ENCODE assay signal across 7 mouse cellular contexts in genomic region chr1:39522519-39522918, GRCm38 (mm10). TPM values are rescaled to one million over a fixed set of nuclear protein-coding genes. Genes with fewer than 3 reads are reported as not detected.
DNase-seq lines count a peak whose midpoint lies in the region; ATAC-seq and TF ChIP-seq lines count a peak whose summit lies in the region.

No protein-coding gene starts in this region.

- no peaks in the 10 kb centered on the region for H3K4me1 ChIP-seq in intestine, embryonic 16.5 days (ENCODE audit: control insufficient read depth, insufficient read depth, low read length)
- no peaks in the 10 kb centered on the region for H3K4me1 ChIP-seq in intestine, embryonic 15.5 days (replicated peaks)
- 0 out of 2 replicates have a peak, but pooled peaks cover 2% of the 10 kb centered on the region for H3K4me1 ChIP-seq in liver, postnatal 0 days (ENCODE audit: insufficient read depth)

- H3K4me3 ChIP-seq in intestine, embryonic 16.5 days (ENCODE audit: low read length) = no peak overlapping the region
- no peak overlapping the region for H3K4me3 ChIP-seq in intestine, embryonic 15.5 days (replicated peaks)
- H3K4me3 ChIP-seq in liver, postnatal 0 days (ENCODE audit: low read depth, low read length) = no peak overlapping the region

- no peak overlapping the region for H3K4me2 ChIP-seq in intestine, embryonic 16.5 days (ENCODE audit: low read depth, low read length)
- no peak overlapping the region for H3K4me2 ChIP-seq in intestine, embryonic 15.5 days (replicated peaks)
- H3K4me2 ChIP-seq in liver, postnatal 0 days (ENCODE audit: low read depth, low read length) = no peak overlapping the region

- peak; percentile 26; the same call in 1 of the 2 replicates for ATAC-seq in intestine, embryonic 16.5 days
- no peak for ATAC-seq in intestine, embryonic 15.5 days
- ATAC-seq in liver, postnatal 0 days = peak; percentile 43; the same call in 1 of the 2 replicates

- no peak overlapping the region for H3K9ac ChIP-seq in intestine, embryonic 16.5 days (ENCODE audit: low read depth, low read length)
- H3K9ac ChIP-seq in intestine, embryonic 15.5 days = no peak overlapping the region
- no peak overlapping the region for H3K9ac ChIP-seq in liver, postnatal 0 days (replicated peaks)

- WGBS in intestine, embryonic 16.5 days = 27% methylated on average over 5 of the region's 5 CpGs
- WGBS in intestine, embryonic 15.5 days = 26% methylated on average over 5 of the region's 5 CpGs
- WGBS in liver, postnatal 0 days (ENCODE audit: insufficient replicate concordance) = 20% methylated on average over 5 of the region's 5 CpGs

- TF ChIP-seq CTCF in liver, postnatal 0 days (IDR thresholded peaks at IDR 0.05; ENCODE audit: low read depth) = peak; percentile 80

- peak; percentile 71 for DNase-seq in 3T3-L1 (ENCODE audit: low read depth, low spot score)
- DNase-seq in B cell, adult 2 months = peak; percentile 44
- peak; percentile 70 to 77 for DNase-seq in cerebellum, postnatal 14 days
- DNase-seq in liver, postnatal 0 days = peak; percentile 31
- no peak for DNase-seq in spleen, adult 12 weeks (ENCODE audit: low spot score)

- no peak for TF ChIP-seq EP300 in liver, postnatal 0 days (IDR thresholded peaks at IDR 0.05; ENCODE audit: low read depth)

- no peak overlapping the region for H3K27ac ChIP-seq in intestine, embryonic 16.5 days (ENCODE audit: low read length)
- H3K27ac ChIP-seq in intestine, embryonic 15.5 days = no peak overlapping the region
- no peak overlapping the region for H3K27ac ChIP-seq in liver, postnatal 0 days (ENCODE audit: low read depth)

- no peaks in the 10 kb centered on the region for H3K36me3 ChIP-seq in intestine, embryonic 16.5 days (ENCODE audit: control insufficient read depth, insufficient read depth, low read length)
- no peaks in the 10 kb centered on the region for H3K36me3 ChIP-seq in intestine, embryonic 15.5 days
- H3K36me3 ChIP-seq in liver, postnatal 0 days (replicated peaks; ENCODE audit: insufficient read depth, low read length) = no peaks in the 10 kb centered on the region

- no peaks in the 10 kb centered on the region for H3K27me3 ChIP-seq in intestine, embryonic 16.5 days (replicated peaks; ENCODE audit: control insufficient read depth, insufficient read depth, low read length)
- no peaks in the 10 kb centered on the region for H3K27me3 ChIP-seq in intestine, embryonic 15.5 days (replicated peaks)
- no peaks in the 10 kb centered on the region for H3K27me3 ChIP-seq in liver, postnatal 0 days (ENCODE audit: insufficient read depth, low read length)

- H3K9me3 ChIP-seq in intestine, embryonic 16.5 days (ENCODE audit: control insufficient read depth, low read length) = no peaks in the 10 kb centered on the region
- no peaks in the 10 kb centered on the region for H3K9me3 ChIP-seq in intestine, embryonic 15.5 days
- 0 out of 2 replicates have a peak, but pooled peaks cover 3% of the 10 kb centered on the region for H3K9me3 ChIP-seq in liver, postnatal 0 days (ENCODE audit: low read length)

RNA-seq across cellular contexts. Expression of gene Cnot11, which starts 12.3 kb away (rescaled TPM):
- polyA plus RNA-seq in intestine, embryonic 16.5 days (2015; fragmentation: Nextera tagmentation; extraction: Ambion mirVana) = 12.9 and 13.9 TPM in 2 replicates
- polyA plus RNA-seq in intestine, embryonic 15.5 days (2015; fragmentation: Nextera tagmentation; extraction: Ambion mirVana) = 20.6 and 21.7 TPM in 2 replicates
- 5.9 and 7.7 TPM in 2 replicates for polyA plus RNA-seq in liver, postnatal 0 days (2015; fragmentation: Nextera tagmentation; extraction: Ambion mirVana)

RNA-seq across cellular contexts. Expression of gene Tbc1d8, which starts 44.0 kb away (rescaled TPM):
- 7.3 and 7.4 TPM in 2 replicates for polyA plus RNA-seq in intestine, embryonic 16.5 days (2015; fragmentation: Nextera tagmentation; extraction: Ambion mirVana)
- 8.6 and 8.7 TPM in 2 replicates for polyA plus RNA-seq in intestine, embryonic 15.5 days (2015; fragmentation: Nextera tagmentation; extraction: Ambion mirVana)
- polyA plus RNA-seq in liver, postnatal 0 days (2015; fragmentation: Nextera tagmentation; extraction: Ambion mirVana) = 7.2 and 8.8 TPM in 2 replicates

RNA-seq across cellular contexts. Expression of gene Rnf149, which starts 54.7 kb away (rescaled TPM):
- polyA plus RNA-seq in intestine, embryonic 16.5 days (2015; fragmentation: Nextera tagmentation; extraction: Ambion mirVana) = 13.5 and 26.3 TPM in 2 replicates
- 35.3 and 36.6 TPM in 2 replicates for polyA plus RNA-seq in intestine, embryonic 15.5 days (2015; fragmentation: Nextera tagmentation; extraction: Ambion mirVana)
- polyA plus RNA-seq in liver, postnatal 0 days (2015; fragmentation: Nextera tagmentation; extraction: Ambion mirVana) = 25.9 and 26.9 TPM in 2 replicates
